Mouse (Mus musculus): Measurements from ENCODE around the gene Osbpl10.
"Not testable (repeated sequence)": the region's sequence is repeated elsewhere in the genome, so short reads cannot be mapped to it uniquely, and the experiment has no call there.

The Osbpl10 gene

DNA sequence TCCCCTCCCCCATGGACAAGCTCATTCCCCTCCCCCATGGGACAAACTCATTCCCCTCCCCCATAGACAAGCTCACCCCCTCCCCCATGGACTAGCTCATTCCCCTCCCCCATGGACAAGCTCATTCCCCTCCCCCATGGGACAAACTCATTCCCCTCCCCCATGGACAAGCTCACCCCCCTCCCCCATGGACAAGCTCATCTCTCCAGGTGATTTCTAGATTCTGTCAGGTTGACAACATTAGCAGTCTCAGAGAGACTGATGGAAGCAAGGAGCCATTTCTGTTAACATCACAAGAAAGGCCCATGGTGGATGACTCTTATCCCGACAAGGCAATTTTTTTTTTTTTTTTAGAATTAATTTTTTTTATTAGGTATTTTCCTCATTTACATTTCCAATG lies 52.7 kb downstream of the Osbpl10 start:
- DNase-seq (ENCODE audit: low read depth, low spot score): not testable (repeated sequence)

DNA sequence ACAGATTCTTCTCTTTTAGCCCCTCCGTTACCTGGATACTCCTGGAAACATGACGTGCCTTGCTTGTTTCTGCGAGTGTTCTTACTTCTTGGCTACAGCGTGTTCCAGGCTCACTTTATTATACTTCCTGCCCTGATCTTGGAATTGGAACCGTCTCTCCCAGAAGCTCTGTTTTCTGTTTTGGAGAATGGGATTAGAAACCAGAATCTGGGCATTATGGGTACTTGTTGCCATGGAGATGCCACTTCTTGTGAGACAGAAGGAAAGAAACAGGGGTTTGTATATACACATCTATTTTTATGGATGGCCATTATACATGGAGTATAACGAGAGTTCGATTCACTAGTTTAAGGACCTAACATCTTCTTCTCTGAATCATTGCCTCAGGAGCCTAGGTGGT lies 54.4 kb downstream of the Osbpl10 start:
- no peak for DNase-seq (ENCODE audit: low read depth, low spot score)

DNA sequence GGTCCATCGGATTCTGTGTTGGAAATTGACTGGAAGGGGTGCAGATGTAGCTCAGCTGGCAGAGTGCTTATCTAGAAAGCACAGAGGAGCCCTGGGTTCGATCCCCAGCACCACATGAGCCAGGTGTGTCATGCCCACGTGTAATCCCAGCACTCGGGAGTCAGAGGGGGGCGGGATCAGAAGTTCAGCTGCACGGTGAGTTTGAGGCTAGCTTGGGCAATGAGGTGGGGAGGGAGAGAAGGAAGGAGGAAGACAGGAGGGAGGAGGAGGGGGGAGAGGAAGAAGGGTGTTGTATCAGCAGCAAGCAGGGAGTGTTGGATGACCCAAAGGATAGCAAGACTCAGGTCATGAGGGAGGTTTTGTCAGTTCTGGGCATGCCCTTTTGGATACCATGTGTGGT lies 55.9 kb downstream of the Osbpl10 start:
- DNase-seq (ENCODE audit: low read depth, low spot score): no peak

DNA sequence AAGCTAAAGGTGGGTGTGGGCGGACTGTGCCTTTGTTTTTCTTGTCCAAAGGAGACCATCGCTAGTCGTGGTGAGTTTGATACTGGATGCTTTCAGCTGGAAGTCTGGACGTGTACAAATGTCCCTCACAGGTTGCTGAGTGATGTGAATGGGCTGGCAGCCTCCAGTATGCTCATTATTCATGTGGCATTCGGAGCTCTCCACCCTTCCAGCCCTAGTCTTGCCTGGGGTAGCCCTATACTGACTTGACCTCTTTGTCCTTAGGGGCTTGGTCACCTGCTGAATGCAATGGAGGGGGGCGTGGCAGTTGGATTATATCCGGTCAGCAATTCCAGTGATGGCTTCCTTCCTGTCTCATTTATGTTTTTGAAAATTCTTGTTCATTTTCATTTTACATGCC lies 56.4 kb downstream of the Osbpl10 start:
- no peak for DNase-seq (ENCODE audit: low read depth, low spot score)

DNA sequence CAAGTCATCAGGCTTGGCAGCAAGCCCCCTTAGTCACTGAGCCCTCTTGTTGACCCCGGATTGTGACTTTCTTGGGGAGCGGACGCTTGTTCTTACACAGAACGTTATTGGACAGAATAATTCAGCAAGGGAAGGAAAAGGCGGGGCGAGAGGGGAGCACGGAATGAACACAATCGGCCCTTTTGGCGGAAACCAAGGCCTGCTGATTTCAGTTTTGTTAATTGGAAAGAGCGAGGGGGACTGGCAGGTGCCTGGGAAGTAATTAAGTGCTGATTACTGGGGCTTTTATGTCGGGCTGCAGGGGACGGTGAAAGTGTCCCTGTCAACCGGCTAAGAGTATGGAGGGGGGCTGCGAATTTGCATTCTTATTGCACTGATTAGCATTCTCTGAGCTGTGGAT lies 59.8 kb downstream of the Osbpl10 start:
- no peak for DNase-seq (ENCODE audit: low read depth, low spot score)

DNA sequence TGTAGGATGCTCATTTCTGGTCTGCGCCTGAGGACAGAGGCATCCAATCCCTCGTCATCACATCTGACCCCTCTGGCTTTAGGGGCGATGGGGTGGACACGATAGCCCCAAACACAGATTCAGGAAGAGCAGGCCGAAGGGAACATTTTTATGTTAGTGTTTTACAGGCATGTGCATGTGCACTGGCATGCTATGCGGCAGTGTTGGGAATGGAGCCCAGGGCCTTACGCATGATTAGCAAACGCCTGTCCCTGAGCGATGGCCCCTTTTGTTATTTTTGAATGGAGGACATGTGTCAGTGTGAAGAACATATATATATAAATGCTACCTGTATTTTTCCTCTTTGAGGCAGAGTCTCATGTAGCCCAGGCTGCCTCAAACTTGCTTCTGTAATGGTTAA lies 60.3 kb downstream of the Osbpl10 start:
- no peak for DNase-seq (ENCODE audit: low read depth, low spot score)

GRCm38 (mm10) chr9:115039245-115039644 lies 60.9 kb downstream of the Osbpl10 start:
- DNase-seq (ENCODE audit: low read depth, low spot score): no peak

- DNase-seq (ENCODE audit: low read depth, low spot score): no peak
These were observed 64.2 kb downstream of the Osbpl10 start for GRCm38 (mm10) chr9:115042571-115042970.

GRCm38 (mm10) chr9:115042971-115043706 lies 64.8 kb downstream of the Osbpl10 start:
- no peak for DNase-seq (ENCODE audit: low read depth, low spot score)

DNA sequence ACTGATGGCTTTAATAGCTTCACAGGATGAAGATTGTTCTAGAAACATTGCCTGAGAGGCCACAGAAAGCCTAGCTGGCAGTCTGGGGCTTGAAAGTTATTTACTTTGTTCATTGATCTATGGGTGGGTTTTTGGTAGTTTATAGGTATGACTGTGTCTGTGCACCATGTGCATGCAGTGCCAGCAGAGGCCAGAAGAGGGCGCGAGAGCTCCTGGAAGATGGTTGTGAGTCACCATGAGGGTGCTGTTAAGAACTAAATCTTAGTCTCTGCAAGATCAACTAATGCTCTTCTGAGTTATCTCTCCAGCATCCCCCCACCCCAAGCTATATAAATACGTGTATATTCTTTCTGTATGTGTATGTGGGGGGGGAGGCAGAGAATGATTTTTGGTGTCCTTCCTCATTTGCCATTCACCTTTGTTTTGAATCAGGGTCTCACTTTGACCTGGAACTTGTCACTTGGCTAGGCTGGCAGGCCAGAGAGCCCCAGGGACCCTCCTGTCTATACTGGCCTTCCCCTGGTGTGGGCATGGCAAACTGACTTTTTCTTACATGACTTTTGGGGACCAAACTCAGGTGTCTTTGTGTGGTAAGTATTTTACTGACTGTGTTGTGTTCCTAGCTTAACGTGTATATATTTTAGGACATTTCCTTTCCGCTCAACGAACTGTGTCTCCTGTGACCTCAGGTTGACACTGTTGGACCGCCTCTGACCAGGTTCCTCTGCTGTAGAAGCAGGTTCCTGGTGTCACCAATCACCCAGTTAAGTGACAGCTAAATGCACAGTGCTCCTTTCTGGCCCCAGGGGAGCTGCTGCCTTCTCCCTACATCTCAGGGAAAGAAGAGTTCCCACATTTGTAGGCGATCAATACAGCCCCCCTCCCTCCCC lies 65.8 kb downstream of the Osbpl10 start:
- DNase-seq (ENCODE audit: low read depth, low spot score): no peak

DNA sequence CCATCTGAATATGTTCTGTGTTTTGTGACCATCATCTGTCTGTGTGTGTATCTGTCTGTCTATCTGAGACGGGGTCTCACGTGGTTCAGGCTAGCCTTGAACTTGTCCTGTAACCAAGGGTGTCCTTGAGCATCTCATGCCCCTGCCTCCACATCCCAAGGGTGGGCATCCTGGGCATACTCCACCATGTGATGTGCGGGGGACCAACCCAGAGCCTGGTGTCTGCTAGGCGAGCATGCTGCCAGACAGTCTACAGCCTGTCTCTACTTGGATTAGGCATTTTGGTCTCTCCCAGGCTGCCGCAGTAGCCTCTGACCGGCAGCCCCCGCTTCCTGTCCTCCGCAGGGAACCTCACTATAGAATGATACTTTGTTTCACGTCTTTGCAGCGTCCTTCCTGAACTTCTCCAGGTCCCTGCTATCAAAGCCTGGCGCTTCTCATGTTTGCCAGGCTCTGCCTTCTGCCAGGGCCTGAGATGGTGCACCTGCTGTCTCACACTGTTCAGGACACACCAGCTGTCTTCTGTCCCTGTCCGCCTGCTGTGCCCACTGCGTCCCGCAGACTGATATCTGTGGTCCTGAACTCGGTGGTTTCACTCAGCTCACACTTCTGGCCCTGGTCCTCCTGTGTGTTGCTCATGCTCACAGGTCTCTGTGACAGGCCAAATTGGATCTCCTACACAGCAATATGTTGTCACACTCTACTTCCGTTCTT lies 66.9 kb downstream of the Osbpl10 start:
- DNase-seq (ENCODE audit: low read depth, low spot score): no peak

GRCm38 (mm10) chr9:115046701-115047100 lies 68.3 kb downstream of the Osbpl10 start:
- no peak for DNase-seq (ENCODE audit: low read depth, low spot score)

DNA sequence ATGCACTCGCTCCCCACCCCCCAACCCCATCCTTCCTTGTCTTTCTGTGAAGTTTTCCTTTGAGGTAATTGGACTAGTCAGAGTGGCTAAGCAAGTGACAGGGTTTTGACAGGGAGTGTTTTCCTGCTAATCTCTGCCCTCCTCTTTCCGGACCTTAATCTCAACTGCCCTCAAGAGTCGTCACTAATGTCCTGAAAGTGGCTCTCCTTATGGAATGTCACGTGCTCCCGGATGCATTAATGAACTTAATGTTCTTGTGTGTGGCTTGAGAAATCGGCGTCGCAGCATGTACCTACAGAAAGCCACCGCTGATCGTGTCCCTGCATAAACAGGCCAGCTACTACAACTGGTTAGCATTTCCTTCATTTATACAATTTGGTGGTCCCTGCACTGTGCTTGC lies 70.0 kb downstream of the Osbpl10 start:
- DNase-seq (ENCODE audit: low read depth, low spot score): no peak

- DNase-seq (ENCODE audit: low read depth, low spot score): no peak
These were observed 70.5 kb downstream of the Osbpl10 start for GRCm38 (mm10) chr9:115048861-115049260.

- no peak for DNase-seq (ENCODE audit: low read depth, low spot score)
These were observed 71.8 kb downstream of the Osbpl10 start for GRCm38 (mm10) chr9:115049981-115050720.

- no peak for DNase-seq (ENCODE audit: low read depth, low spot score)
These were observed 73.6 kb downstream of the Osbpl10 start for GRCm38 (mm10) chr9:115051976-115052375.

DNA sequence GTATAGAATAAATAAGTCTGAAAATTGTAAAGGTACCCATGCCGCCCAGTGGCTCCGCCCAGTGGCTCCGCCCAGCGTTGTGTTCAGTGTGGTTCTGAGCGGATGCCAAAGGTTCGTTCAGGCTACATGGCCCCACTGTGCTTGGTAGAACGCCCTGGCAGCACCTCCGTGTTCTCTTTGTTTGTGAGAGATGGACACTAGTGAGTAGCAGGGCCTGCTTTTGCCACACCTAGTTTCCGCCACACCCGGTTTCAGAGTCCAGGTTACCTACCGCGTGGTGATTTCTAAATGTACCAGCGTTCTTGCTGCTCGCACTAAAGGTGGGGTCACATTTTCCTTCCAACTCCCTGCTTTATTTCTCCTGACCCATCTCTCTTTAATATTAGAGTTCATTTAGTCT lies 75.4 kb downstream of the Osbpl10 start:
- no peak for DNase-seq (ENCODE audit: low read depth, low spot score)

DNA sequence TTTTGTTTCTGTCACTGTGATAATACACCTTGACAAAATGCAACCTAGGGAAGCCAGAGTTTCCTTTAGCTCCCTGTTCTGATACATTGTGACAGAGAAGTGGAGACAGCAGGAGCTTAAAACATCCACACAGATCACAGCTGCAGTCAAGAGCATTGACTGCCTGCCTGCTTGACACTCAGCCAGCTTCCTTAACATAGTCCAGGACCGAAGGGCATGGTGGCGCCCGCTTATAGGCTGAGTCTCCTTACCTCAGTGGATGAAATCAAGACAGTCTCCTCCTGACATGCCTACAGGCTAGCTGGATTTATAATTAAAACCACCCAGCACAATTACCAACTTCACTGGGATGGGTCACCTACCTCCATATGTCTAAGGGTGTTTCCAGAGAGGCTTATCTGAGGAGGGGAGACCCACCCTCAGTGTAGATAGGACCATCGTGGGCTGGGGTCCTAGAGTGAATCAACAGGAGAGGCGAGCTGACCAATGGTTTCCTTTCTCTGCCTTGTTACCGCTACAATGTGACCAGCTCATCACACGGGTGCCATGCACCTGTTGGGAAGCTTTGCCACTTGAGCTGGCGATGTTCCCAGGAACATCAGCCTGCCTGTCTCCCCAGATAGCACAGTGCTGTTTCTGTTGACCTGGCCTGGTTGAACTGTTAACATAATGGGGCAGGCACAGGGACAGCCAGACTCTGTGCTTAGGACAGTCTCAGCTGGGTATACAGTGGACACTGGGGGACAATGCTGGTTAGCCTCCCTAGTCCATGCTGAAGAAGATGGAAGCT lies 76.9 kb downstream of the Osbpl10 start:
- no peak for DNase-seq (ENCODE audit: low read depth, low spot score)

DNA sequence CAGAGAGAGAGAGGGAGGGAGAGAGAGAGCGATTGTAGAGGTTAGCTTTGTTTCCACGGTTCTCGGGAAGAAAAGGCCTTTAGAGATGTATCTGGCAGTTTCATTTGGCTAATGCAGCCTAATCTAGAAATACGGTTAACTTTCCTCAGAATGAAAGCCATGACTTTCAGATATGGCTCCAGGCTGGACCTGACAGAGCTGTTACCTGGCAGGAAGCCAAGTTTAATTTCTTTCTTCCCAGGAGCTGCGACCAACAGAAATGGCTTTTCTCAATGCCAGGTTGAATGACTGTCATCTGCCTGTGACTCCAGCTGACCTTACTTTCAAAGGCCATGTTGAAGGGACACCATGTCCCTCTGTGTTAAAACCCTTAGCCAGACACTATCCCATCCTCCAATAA lies 80.4 kb downstream of the Osbpl10 start:
- DNase-seq (ENCODE audit: low read depth, low spot score): no peak

DNA sequence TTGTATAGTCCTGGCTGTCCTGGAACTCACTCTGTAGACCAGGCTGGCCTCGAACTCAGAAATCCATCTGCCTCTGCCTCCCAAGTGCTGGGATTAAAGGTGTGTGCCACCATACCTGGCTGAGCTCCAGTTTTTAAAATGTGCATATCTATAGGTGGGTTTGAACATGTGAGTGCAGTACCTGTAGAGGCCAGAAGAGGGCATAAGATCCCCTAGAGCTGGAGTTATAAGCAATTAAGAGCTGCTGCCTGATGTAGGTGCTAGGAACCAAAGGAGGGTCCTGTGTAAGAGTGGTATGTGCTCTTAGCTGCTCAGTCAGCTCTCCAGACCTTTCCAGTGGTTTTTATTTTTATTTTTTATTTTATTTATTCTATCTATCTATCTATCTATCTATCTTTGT lies 86.5 kb downstream of the Osbpl10 start:
- no peak for DNase-seq (ENCODE audit: low read depth, low spot score)

DNA sequence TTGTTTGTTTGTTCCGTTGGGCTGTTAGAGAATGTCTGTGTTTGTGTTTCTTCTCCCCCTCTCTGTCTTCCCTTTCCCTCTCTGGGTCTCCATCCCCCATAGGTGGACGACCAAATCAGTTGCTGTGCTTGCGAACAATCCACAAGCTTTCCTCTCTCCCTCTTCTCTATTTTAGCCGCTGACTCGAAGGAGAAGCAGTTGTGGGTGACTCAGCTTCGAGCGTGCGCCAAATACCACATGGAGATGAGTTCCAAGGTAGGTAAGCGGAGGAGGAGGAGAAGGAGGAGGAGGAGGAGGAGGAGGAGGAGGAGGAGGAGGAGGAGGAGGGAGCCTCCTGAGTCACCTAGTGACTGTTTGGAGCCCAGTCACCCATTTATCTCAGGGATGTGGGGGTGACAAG lies 88.7 kb downstream of the Osbpl10 start:
- no peak for DNase-seq (ENCODE audit: low read depth, low spot score)
